Mouse (Mus musculus) cerebellum, adult (tissue): ENCODE results near the gene Tex37.

Experiments used
- ATAC-seq: cut with Nextera tagmentation; 2 replicates; pipeline ENCODE4 v1.9.2; 2017; ENCODE audit warnings: mild to moderate bottlenecking, moderate library complexity, mixed read lengths; ENCODE audit not compliant: insufficient number of reproducible peaks, low FRiP score, low TSS enrichment

Gene Tex37

GRCm38 (mm10) chr6:70918827-70919226 is at the start of gene Tex37:
TSS of gene Tex37 (minus strand) at chr6:70918927.
- ATAC-seq, result no peak

GRCm38 (mm10) chr6:70968291-70968690 is 49.6 kb upstream of the Tex37 start:
- ATAC-seq, result no peak

- ATAC-seq, result no peak
Observed at GRCm38 (mm10) chr6:70967422-70967821, 48.7 kb upstream of the Tex37 start.

GRCm38 (mm10) chr6:70965694-70966093 is 47.0 kb upstream of the Tex37 start:
- ATAC-seq, result no peak

- ATAC-seq, result no peak
Observed at GRCm38 (mm10) chr6:70964116-70964830, 45.5 kb upstream of the Tex37 start.

- no peak for ATAC-seq
Observed at GRCm38 (mm10) chr6:70957341-70957940, 38.7 kb upstream of the Tex37 start.

GRCm38 (mm10) chr6:70956936-70957335 is 38.2 kb upstream of the Tex37 start:
- no peak for ATAC-seq

- no peak for ATAC-seq
Observed at GRCm38 (mm10) chr6:70956285-70956912, 37.7 kb upstream of the Tex37 start, which contains the start of gene Foxi3. TSS of gene Foxi3 (plus strand) at chr6:70956531.

- no peak for ATAC-seq
Observed at GRCm38 (mm10) chr6:70955841-70956240, 37.1 kb upstream of the Tex37 start.

- ATAC-seq, result no peak
Observed at GRCm38 (mm10) chr6:70955291-70955800, 36.6 kb upstream of the Tex37 start.

GRCm38 (mm10) chr6:70954040-70954439 is 35.3 kb upstream of the Tex37 start:
- ATAC-seq, result no peak

GRCm38 (mm10) chr6:70953274-70953673 is 34.5 kb upstream of the Tex37 start:
- no peak for ATAC-seq

- ATAC-seq, result no peak
Observed at GRCm38 (mm10) chr6:70931801-70932200, 13.1 kb upstream of the Tex37 start.

GRCm38 (mm10) chr6:70921274-70922074 is 2.7 kb upstream of the Tex37 start:
- ATAC-seq, result peak; percentile 79

GRCm38 (mm10) chr6:70912396-70912765 is 6.3 kb downstream of the Tex37 start:
- ATAC-seq, result peak; percentile 18; the same call in 1 of the 2 replicates

GRCm38 (mm10) chr6:70911668-70912395 is 6.9 kb downstream of the Tex37 start:
- ATAC-seq, result peak; percentile 60

- ATAC-seq, result no peak
Observed at GRCm38 (mm10) chr6:70910285-70910684, 8.4 kb downstream of the Tex37 start.

- no peak for ATAC-seq
Observed at GRCm38 (mm10) chr6:70909572-70909971, 9.2 kb downstream of the Tex37 start.

GRCm38 (mm10) chr6:70903689-70904088 is 15.0 kb downstream of the Tex37 start:
- no peak for ATAC-seq

- ATAC-seq, result no peak
Observed at GRCm38 (mm10) chr6:70899594-70900003, 19.1 kb downstream of the Tex37 start.
